Mouse (Mus musculus) C2C12 (cell line): Measurements from ENCODE around the gene Ints6. TPM values are rescaled to one million over a fixed set of nuclear protein-coding genes. Genes with fewer than 3 reads are reported as not detected.

Experiments used
- H3K27me3 ChIP-seq: one replicate; pipeline ENCODE4 v1.6.1; 2011; ENCODE audit not compliant: control insufficient read depth, insufficient read depth, insufficient read length
- H3K36me3 ChIP-seq: one replicate; pipeline ENCODE4 v1.6.1; 2011; ENCODE audit not compliant: control insufficient read depth, insufficient read depth
- H3K4me3 ChIP-seq: one replicate; pipeline ENCODE4 v1.5.1; 2011; ENCODE audit warnings: mild to moderate bottlenecking, control low read depth; ENCODE audit not compliant: poor library complexity, insufficient read depth, severe bottlenecking
- H3K79me2 ChIP-seq: one replicate; pipeline ENCODE4 v1.6.1; 2011; ENCODE audit not compliant: control insufficient read depth, insufficient read depth
- H3K79me3 ChIP-seq: one replicate; pipeline ENCODE4 v1.6.1; 2011; ENCODE audit warnings: low read depth, control low read depth
- H3ac ChIP-seq: one replicate; pipeline ENCODE3; 2011; ENCODE audit warnings: low read depth; ENCODE audit not compliant: control insufficient read depth, insufficient read length
- CEBPB ChIP-seq: IDR thresholded peaks from one replicate; pipeline ENCODE4 v1.6.1; 2011; ENCODE audit warnings: low read depth, mild to moderate bottlenecking, control low read depth, moderate library complexity
- CTCF ChIP-seq: IDR thresholded peaks from one replicate; pipeline ENCODE4 v1.5.1; 2011; ENCODE audit not compliant: control insufficient read depth, insufficient read depth, insufficient read length
- FOSL1 ChIP-seq: IDR thresholded peaks from one replicate; pipeline ENCODE4 v1.8.0; 2011; ENCODE audit warnings: mild to moderate bottlenecking, low read length; ENCODE audit not compliant: poor library complexity, insufficient read depth, severe bottlenecking
- MAX ChIP-seq: IDR thresholded peaks from one replicate; pipeline ENCODE4 v1.6.1; 2011; ENCODE audit warnings: mild to moderate bottlenecking, control low read depth
- MYOD1 ChIP-seq: IDR thresholded peaks from one replicate; pipeline ENCODE4 v1.6.1; 2011; ENCODE audit warnings: low read depth; ENCODE audit not compliant: control insufficient read depth, insufficient read length
- MYOG ChIP-seq: IDR thresholded peaks from one replicate; pipeline ENCODE4 v1.6.1; 2011; ENCODE audit not compliant: control insufficient read depth, insufficient read length; ENCODE audit errors: extremely low read depth
- USF1 ChIP-seq: IDR thresholded peaks from one replicate; pipeline ENCODE4 v1.6.1; 2011; ENCODE audit warnings: low read depth, mild to moderate bottlenecking, control low read depth, moderate library complexity
- long read RNA-seq, 2 experiments: library from polyadenylated mRNA; unstranded; transcript quantifications; one replicate each; pipeline ENCODE4 v2.0.0; 2019 to 2020
- polyA plus RNA-seq: library from polyadenylated mRNA; unstranded; fragments of >200 nt; fragmentation: generic; extraction: Trizol; gene quantifications from one replicate; pipeline ENCODE4 v1.2.1, GENCODE M21; 2012; ENCODE audit warnings: missing spikeins

Gene Ints6
- 6.7 TPM for polyA plus RNA-seq
- long read RNA-seq, experiment 1, partial matches to known transcripts = 0 of 2 reads
- long read RNA-seq, experiment 1, other reads (novel, unspliced or antisense) = 2 of 2 reads
- long read RNA-seq, experiment 2, partial matches to known transcripts = 3 of 17 reads
- long read RNA-seq, experiment 2, other reads (novel, unspliced or antisense) = 14 of 17 reads

DNA sequence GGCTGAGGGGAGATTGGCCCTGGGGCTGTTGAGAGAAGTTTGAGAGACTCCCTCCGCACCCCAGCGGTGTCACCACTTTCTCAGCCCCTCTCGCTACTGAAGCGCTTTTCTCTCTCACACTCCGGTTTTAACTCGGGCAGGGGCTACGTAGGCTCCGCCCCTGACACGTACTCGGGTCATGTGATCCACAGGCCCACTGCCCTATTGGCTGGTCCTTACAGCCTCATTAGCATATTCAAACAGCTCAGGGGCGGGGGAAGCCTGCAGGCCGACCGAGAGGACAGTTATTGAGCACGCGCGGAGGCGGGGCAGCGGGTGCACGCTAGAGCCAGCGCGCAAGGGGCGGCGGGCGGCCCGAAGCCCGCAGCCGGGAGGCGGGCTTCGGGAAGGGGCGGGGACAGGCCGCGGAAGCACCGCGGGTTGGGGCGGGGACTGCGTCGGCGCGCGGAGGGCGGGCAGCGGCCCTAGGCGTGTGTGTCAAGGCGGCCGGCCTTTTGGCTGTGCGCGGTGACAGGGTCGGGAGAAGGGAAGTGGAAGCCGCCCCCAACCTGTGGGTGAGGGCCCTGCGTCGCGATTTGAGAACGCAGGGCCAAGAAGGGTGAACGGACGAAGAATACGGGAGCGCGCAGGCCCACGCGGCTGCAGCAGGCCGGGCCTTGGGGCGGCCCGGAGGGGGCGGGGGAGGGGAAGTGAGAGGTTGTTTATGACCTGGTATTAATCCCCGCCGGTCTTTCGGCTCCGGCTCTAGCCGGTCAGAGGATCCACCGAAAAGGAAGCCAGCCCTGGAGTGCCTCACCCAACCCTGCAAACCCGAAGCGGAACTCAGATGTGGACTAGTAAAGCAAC, at the start of gene Ints6:
Gene Ints6 (minus strand): TSS at position 134 of the 846 bp plus-strand sequence.
- H3K4me3 ChIP-seq = peak within 1 kb of the TSS; percentile 86
- peak; percentile 47 for TF ChIP-seq MAX
- TF ChIP-seq USF1 = peak; percentile 98
- TF ChIP-seq FOSL1 = no peak

DNA sequence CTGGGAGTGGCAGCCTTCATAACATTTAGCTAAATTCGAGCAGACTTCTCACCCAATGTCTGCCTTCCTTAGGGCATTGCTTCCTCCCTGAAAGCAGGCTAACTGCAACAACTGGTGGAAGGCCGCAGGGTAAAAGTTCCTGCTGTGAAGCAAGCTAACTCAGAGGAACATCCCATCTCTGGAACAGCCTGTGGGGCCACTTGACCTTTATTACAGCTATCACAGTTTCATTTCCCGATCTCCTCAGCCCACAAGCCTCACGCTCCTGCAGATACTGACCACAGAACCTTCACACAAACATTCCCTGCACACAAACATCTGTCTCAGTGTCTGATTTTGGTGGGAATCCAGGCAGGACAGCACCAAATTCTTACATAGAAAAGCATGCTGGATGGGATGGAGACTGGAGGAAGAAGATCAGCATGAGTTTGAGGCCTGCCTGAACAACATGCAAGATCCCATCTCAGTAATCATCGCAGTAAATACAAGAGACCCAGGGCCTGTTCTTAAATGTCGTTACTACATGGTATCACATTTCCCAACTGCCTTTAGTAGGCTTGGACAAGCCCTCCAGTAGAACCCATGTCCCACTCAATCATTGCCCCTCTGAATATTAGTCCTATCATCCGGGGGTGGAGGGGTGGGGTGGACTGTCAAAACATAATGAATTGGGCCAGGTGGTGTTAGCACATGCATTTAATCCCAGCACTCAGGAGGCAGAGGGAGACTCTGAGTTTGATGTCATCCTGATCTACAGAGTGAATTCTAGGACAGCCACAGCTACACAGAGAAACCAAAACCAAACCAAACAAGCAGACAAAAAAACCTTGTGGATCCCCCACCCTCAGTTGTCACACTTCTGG, 47.9 kb upstream of the Ints6 start:
- TF ChIP-seq CEBPB (no peak), MAX (peak; percentile 92), USF1 (no peak), FOSL1 (no peak), MYOG (no peak), MYOD1 (peak; percentile 77), CTCF (no peak)
- Histone ChIP-seq H3K79me3 (no peaks in the 10 kb centered on the region), H3K79me2 (no peaks in the 10 kb centered on the region), H3K36me3 (no peaks in the 10 kb centered on the region), H3K27me3 (no peaks in the 10 kb centered on the region), H3K4me3 (no peak overlapping the region), H3ac (no peak overlapping the region)

More for the DNA sequence above, at the start of gene Ints6:
- H3K79me3 ChIP-seq = peaks cover 2% of the 10 kb centered on the region
- peaks cover 28% of the 10 kb centered on the region for H3K36me3 ChIP-seq
- no peaks in the 10 kb centered on the region for H3K27me3 ChIP-seq
- H3ac ChIP-seq = peak within 1 kb of the TSS; percentile 80
- H3K79me2 ChIP-seq = peaks cover 32% of the 10 kb centered on the region

DNA sequence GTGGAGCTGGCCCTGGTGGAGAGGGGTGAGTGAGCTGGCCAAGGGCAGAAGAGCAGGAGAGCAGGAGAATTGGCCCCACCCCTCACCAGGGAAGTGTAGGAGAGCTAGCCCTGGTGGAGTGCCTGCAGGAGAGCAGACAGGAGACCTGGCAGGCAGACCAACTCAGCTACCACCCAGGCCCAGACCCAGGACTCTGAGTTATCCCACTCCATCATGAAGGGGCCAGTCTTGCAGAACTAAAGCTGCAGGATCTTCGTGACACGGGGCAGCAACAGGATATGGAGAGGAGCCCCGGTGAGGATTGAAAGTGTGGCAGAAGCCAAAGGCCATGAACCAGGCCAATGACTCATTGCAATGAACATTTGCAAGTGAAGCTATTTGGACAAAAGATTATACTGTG, 46.0 kb upstream of the Ints6 start:
- H3K79me2 ChIP-seq = no peaks in the 10 kb centered on the region
- H3ac ChIP-seq = no peak overlapping the region
- no peaks in the 10 kb centered on the region for H3K79me3 ChIP-seq
- H3K4me3 ChIP-seq = no peak overlapping the region
- H3K27me3 ChIP-seq = no peaks in the 10 kb centered on the region
- TF ChIP-seq CTCF = no peak
- no peak for TF ChIP-seq USF1
- no peak for TF ChIP-seq CEBPB
- peak; percentile 41 for TF ChIP-seq FOSL1
- H3K36me3 ChIP-seq = no peaks in the 10 kb centered on the region

DNA sequence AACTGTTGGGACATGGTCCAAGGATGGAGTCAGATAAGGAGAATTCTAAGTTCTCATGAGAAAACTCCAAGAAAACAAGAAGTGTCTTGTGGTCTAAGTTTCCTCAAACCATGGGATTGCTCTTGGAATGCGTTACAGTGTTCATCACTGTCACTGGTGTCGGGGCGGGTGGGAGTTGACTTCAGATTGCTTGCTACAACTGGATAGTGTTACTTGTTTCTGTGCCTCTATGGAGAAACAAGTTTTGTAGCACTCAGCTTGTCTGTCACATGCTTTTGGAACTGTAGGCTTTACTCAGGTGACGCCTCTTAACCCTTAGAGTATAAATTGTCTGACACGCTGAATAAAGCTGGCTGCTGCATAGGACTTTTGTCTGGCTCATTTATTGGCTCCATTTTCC, 42.2 kb upstream of the Ints6 start:
- no peaks in the 10 kb centered on the region for H3K79me3 ChIP-seq
- TF ChIP-seq MAX (no peak), MYOD1 (no peak), CEBPB (no peak), MYOG (no peak), USF1 (no peak), FOSL1 (no peak), CTCF (no peak)
- H3K27me3 ChIP-seq = no peaks in the 10 kb centered on the region
- H3K4me3 ChIP-seq = no peak overlapping the region
- no peak overlapping the region for H3ac ChIP-seq
- H3K36me3 ChIP-seq = no peaks in the 10 kb centered on the region
- H3K79me2 ChIP-seq = no peaks in the 10 kb centered on the region

DNA sequence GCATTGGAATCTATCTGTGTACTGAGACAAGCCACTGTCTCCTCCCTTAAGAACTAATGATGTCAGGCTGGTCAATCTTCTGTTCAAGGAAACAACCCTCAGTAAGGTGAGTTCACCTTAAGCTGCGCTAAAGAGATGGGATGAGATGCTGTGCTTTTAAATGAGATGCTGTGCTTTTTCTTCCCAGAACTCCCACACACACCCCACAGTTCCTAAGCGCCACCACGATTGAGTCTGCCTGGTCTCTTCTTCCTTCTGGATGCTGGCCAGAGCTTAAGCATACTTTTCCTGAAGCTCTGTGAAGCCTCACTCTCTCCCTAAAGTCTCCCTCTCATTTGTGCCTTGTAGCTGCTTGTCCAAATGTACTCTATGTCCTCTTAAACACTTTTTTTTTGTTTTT, 39.8 kb upstream of the Ints6 start:
- H3K79me2 ChIP-seq = no peaks in the 10 kb centered on the region
- no peak overlapping the region for H3K4me3 ChIP-seq
- no peaks in the 10 kb centered on the region for H3K79me3 ChIP-seq
- H3ac ChIP-seq = no peak overlapping the region
- H3K36me3 ChIP-seq = no peaks in the 10 kb centered on the region
- no peaks in the 10 kb centered on the region for H3K27me3 ChIP-seq
- TF ChIP-seq MYOG (no peak), USF1 (no peak), MYOD1 (no peak)
